Mouse (Mus musculus) heart, adult 8-10 months (tissue): ENCODE results near the gene Snapc3. TPM values are rescaled to one million over a fixed set of nuclear protein-coding genes. Genes with fewer than 3 reads are reported as not detected.
"Not testable (repeated sequence)": the region's sequence is repeated elsewhere in the genome, so short reads cannot be mapped to it uniquely, and the experiment has no call there.

ENCODE experiments used
- DNase-seq: peaks from one replicate; pipeline ENCODE4 v3.0.0; 2022; ENCODE audit warnings: low spot score
- total RNA-seq, 4 experiments: library from RNA; stranded (reverse); gene quantifications; 2 replicates each; pipeline ENCODE4 v1.2.4; 2022

The Snapc3 gene
- total RNA-seq, 4 experiments from 2014 or later: 13.0 to 17.1 (median 16.6) TPM

- DNase-seq: no peak
Observed at GRCm38 (mm10) chr4:83493112-83493511, 75.6 kb downstream of the Snapc3 start.

GRCm38 (mm10) chr4:83497013-83497412 is 79.5 kb downstream of the Snapc3 start:
- not testable (repeated sequence) for DNase-seq

GRCm38 (mm10) chr4:83500154-83501036 is 82.9 kb downstream of the Snapc3 start:
- no peak for DNase-seq

- DNase-seq: no peak
Observed at GRCm38 (mm10) chr4:83501037-83501430, 83.5 kb downstream of the Snapc3 start.

DNA sequence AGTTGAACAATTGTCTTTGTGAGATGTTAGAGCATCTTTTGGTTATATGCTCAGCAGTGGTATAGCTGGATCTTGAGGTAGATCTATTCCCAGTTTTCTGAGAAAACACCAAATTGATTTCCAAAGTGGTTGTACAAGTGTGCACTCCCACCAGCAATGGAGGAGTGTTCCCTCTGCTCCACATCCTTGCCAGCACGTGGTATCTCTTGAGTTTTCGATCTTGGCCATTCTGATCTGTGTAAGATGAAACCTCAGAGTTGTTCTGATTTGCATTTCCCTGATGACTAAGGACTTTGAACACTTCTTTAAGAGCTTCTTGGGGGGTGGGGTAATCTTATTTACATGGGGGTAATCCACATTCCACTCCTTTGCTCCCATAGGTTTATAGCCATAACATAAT is 92.1 kb downstream of the Snapc3 start:
- DNase-seq: no peak

- no peak for DNase-seq
Observed at GRCm38 (mm10) chr4:83511083-83511482, 93.6 kb downstream of the Snapc3 start.

GRCm38 (mm10) chr4:83512217-83512616 is 94.7 kb downstream of the Snapc3 start:
- DNase-seq: no peak

- no peak for DNase-seq
Observed at GRCm38 (mm10) chr4:83512644-83513043, 95.1 kb downstream of the Snapc3 start.

DNA sequence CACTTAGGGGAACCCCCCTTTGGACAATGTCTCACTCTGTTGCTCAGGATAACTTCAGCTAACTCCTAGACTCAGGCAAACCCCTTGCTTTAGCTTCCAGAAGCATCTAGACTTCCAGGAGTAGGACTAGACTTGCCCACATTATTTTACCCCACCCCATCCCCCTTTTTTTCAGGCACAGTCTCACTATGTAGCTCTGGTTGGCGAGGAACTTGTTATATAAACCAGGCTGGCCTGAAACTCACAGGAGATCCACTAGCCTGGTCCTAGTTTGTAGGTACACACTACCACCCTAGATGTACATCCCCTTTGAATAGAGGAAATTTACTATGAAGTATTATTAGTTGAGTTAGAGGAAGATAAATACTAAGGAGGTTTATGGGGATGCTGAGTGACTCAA is 96.7 kb downstream of the Snapc3 start:
- DNase-seq: no peak

- DNase-seq: no peak
Observed at GRCm38 (mm10) chr4:83514976-83515669, 97.6 kb downstream of the Snapc3 start.

GRCm38 (mm10) chr4:83516144-83516543 is 98.6 kb downstream of the Snapc3 start:
- DNase-seq: not testable (repeated sequence)

Other genes starting within 250 kb of the Snapc3 start
- 10 to 100 TPM; 18.5 to 23.7 (median 20.8) TPM for gene Ttc39b, start 93.5 kb upstream of the Snapc3 start, total RNA-seq
- 10 to 100 TPM; 15.1 to 20.4 (median 17.3) TPM for gene Psip1, start 68.7 kb downstream of the Snapc3 start, total RNA-seq
- 1 to 10 TPM in 2 of 4 experiments, under 1 TPM in 2; 0.33 to 1.5 (median 1.0) TPM for gene Ccdc171, start 107.8 kb downstream of the Snapc3 start, total RNA-seq